Mouse (Mus musculus) midbrain, embryonic 13.5 days (tissue): ENCODE results near the gene Med15. TPM values are rescaled to one million over a fixed set of nuclear protein-coding genes. Genes with fewer than 3 reads are reported as not detected.
"Not testable (repeated sequence)": the region's sequence is repeated elsewhere in the genome, so short reads cannot be mapped to it uniquely, and the experiment has no call there.

Source experiments
- ATAC-seq: fragments of 200-750 bp; cut with Nextera tagmentation; 2 replicates; pipeline ENCODE4 v1.8.0; 2017; ENCODE audit warnings: mild to moderate bottlenecking, moderate TSS enrichment, moderate library complexity
- H3K27ac ChIP-seq: fragments of 300-500 bp; sonication (generic); 2 replicates; pipeline ENCODE4 v1.5.1; 2015; ENCODE audit warnings: inconsistent platforms, mild to moderate bottlenecking, moderate library complexity
- H3K27me3 ChIP-seq: fragments of 300-500 bp; sonication (generic); 2 replicates; pipeline ENCODE4 v1.6.1; 2015; ENCODE audit warnings: mild to moderate bottlenecking, inconsistent platforms
- H3K36me3 ChIP-seq: fragments of 300-500 bp; sonication (generic); 2 replicates; pipeline ENCODE4 v1.6.1; 2015; ENCODE audit warnings: mild to moderate bottlenecking, inconsistent platforms
- H3K4me1 ChIP-seq: fragments of 300-500 bp; sonication (generic); replicated peaks from 2 replicates; pipeline ENCODE4 v1.6.1; 2015; ENCODE audit warnings: inconsistent platforms
- H3K4me2 ChIP-seq: fragments of 300-500 bp; sonication (generic); replicated peaks from 2 replicates; pipeline ENCODE4 v1.6.1; 2015; ENCODE audit warnings: moderate library complexity, mild to moderate bottlenecking, inconsistent platforms
- H3K4me3 ChIP-seq: fragments of 300-500 bp; sonication (generic); replicated peaks from 2 replicates; pipeline ENCODE4 v1.5.1; 2015; ENCODE audit warnings: mild to moderate bottlenecking, inconsistent platforms
- H3K9ac ChIP-seq: fragments of 300-500 bp; sonication (generic); replicated peaks from 2 replicates; pipeline ENCODE4 v1.6.1; 2015; ENCODE audit warnings: mild to moderate bottlenecking, inconsistent platforms
- H3K9me3 ChIP-seq: fragments of 300-500 bp; sonication (generic); 2 replicates; pipeline ENCODE4 v1.6.1; 2016; ENCODE audit warnings: mild to moderate bottlenecking, inconsistent platforms
- WGBS: fragments of 180-500 bp; shearing (Covaris S2); methylation state at CpG from one replicate; pipeline ENCODE4 v1.1.7; 2015; 5-methylcytosine and 5-hydroxymethylcytosine counted together
- polyA plus RNA-seq: library from polyadenylated mRNA; unstranded; fragments of >200 nt; fragmentation: Nextera tagmentation; extraction: Ambion mirVana; gene quantifications from 2 replicates; pipeline ENCODE4 v1.2.1, GENCODE M21; 2015

Gene Med15
- polyA plus RNA-seq, 1 experiment from 2014 or later, result 47.7 TPM

DNA sequence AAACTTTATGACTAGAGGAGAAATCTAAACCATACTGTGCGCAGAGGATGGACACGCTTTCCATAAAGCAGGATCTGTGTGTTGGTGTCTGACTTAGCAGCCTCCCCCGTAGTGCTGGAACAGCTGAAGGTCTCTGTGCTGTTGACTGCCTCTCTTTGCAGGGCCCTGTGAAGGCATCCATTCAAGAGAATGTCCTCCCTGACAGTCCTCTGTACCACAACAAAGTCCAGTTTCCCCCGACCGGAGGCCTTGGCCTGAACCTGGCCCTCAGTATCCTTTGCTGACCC lies 106.5 kb downstream of the Med15 start:
- no peak overlapping the region for H3K9ac ChIP-seq
- ATAC-seq, result no peak
- H3K4me1 ChIP-seq, result no peaks in the 10 kb centered on the region
- no peak overlapping the region for H3K4me3 ChIP-seq
- H3K27me3 ChIP-seq, result no peaks in the 10 kb centered on the region
- no peak overlapping the region for H3K4me2 ChIP-seq
- peaks cover 87% of the 10 kb centered on the region for H3K36me3 ChIP-seq
- H3K27ac ChIP-seq, result no peak overlapping the region
- no peaks in the 10 kb centered on the region for H3K9me3 ChIP-seq
- 95% methylated on average over 5 of the region's 5 CpGs for WGBS

DNA sequence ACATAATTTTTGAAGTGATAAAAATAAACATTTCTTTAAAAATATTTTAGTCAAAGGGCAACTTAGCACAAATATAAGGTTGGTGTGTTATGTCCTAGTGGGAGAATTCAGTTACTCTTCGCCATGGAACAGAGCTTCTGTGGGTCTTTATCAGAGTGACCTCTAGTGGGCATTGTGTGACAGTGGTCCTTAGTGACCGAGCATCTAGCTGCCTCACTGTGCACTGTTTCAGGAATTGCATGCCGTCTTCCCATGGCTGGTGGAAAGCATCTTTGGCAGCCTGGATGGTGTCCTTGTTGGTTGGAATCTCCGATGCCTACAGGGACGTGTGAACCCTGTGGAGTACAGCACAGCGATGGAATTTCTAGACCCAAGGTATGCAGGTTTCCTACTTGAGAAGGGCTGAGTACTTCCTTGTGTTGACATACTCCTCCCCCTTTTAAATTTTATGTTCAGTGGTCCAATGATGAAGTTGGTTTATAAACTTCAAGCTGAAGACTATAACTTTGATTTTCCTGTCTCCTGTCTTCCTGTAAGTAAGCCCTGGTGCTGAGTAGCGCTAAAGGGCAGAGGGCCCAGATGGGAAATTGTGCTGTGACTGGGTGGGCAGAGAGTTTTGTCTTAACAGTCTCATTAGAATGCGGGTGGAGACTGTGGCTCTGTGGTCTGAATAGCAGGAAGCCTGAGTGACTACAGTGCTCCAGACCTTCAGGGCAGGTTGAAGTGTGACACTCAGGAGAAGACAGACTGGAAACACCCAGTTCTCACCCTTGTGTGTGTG lies 107.0 kb downstream of the Med15 start:
- H3K36me3 ChIP-seq, result peaks cover 83% of the 10 kb centered on the region
- H3K27ac ChIP-seq, result no peak overlapping the region
- H3K4me1 ChIP-seq, result peaks cover 2% of the 10 kb centered on the region
- 0 out of 2 replicates have a peak, but pooled peaks have one; percentile 58 for ATAC-seq
- WGBS, result 71% methylated on average over 8 of the region's 8 CpGs
- H3K9me3 ChIP-seq, result no peaks in the 10 kb centered on the region
- no peak overlapping the region for H3K4me2 ChIP-seq
- no peak overlapping the region for H3K9ac ChIP-seq
- no peaks in the 10 kb centered on the region for H3K27me3 ChIP-seq
- H3K4me3 ChIP-seq, result no peak overlapping the region

DNA sequence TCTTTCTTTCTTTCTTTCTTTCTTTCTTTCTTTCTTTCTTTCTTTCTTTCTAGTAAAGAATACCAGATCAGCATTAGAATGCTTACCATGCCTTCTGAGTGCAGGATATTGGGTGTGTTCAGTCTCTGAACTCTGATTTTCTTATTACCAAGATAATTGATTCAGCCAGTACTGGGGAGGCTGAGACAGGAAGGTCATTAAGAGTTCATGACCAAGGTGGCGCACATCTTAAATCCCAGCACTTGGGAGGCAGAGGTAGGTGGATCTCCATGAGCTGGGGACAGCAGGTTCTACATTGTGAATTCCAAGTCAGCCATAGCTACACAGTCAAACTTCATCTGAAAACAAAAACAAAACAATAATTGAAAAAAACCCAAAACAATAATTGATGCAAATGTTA lies 110.8 kb downstream of the Med15 start:
- 96% methylated on average over 1 of the region's 1 CpGs for WGBS
- peaks cover 12% of the 10 kb centered on the region for H3K4me1 ChIP-seq
- no peak for ATAC-seq
- no peak overlapping the region for H3K27ac ChIP-seq
- H3K36me3 ChIP-seq, result peaks cover 46% of the 10 kb centered on the region
- H3K9me3 ChIP-seq, result no peaks in the 10 kb centered on the region
- 0 out of 2 replicates have a peak, but pooled peaks cover 2% of the 10 kb centered on the region for H3K27me3 ChIP-seq
- H3K4me2 ChIP-seq, result no peak overlapping the region
- H3K9ac ChIP-seq, result no peak overlapping the region
- H3K4me3 ChIP-seq, result no peak overlapping the region

DNA sequence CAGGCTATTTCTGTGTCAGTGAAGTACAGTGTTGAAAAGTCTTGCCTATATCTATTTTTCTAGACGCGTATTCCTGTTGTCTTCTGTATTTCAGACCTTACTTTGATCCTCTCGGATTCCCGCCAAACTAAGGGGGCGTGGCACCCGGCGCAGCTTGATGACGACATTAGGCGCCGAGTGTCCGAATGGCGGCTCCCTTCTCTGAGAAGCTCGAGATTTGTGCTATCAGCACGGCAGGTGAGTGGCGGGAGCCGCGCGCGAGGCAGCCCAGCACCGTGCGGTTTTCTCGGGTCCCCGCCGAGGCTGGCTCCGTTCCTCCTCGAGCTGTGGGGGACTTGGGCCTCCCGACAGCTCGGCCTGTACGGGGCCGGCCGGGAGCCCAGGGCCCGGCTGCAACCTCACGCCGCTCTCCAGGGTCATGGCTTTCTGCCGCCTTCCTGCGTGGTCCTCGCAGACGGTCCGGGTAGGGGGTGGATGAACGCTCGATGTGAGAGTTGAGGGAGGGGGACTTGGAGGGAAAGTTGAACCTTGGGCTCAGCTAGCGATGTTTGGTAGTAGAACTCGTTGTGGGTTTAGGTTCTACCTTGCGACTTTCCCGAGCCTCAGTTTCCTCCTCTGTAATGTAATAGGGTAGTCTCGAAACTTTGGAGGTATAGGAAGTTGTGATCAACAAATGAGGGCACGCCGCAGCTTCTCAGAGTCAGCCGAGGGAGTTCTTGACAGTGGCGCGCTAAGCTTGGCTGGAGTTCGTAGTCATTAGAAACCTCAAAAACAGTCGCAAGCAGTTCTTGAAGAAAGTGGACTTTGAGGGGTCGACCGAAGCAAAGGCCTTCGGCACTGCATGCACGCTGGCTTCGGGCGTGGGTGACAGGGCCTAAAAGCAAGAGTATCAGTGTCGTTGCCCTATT lies 113.2 kb downstream of the Med15 start, which contains the start of gene Smpd4:
Gene Smpd4, plus strand, starts transcription at position 157 of the 908 bp plus-strand sequence.
- WGBS, result 3% methylated on average over 60 of the region's 60 CpGs
- H3K4me3 ChIP-seq, result peak within 1 kb of the TSS; percentile 92
- H3K36me3 ChIP-seq, result peaks cover 28% of the 10 kb centered on the region
- H3K9ac ChIP-seq, result peak within 1 kb of the TSS; percentile 89
- peak within 1 kb of the TSS; percentile 10; the same call in 1 of the 2 replicates for H3K27ac ChIP-seq
- no peaks in the 10 kb centered on the region for H3K9me3 ChIP-seq
- H3K27me3 ChIP-seq, result 0 out of 2 replicates have a peak, but pooled peaks cover 2% of the 10 kb centered on the region
- ATAC-seq, result peak; percentile 87
- peak within 1 kb of the TSS; percentile 82 for H3K4me2 ChIP-seq
- peaks cover 12% of the 10 kb centered on the region for H3K4me1 ChIP-seq

DNA sequence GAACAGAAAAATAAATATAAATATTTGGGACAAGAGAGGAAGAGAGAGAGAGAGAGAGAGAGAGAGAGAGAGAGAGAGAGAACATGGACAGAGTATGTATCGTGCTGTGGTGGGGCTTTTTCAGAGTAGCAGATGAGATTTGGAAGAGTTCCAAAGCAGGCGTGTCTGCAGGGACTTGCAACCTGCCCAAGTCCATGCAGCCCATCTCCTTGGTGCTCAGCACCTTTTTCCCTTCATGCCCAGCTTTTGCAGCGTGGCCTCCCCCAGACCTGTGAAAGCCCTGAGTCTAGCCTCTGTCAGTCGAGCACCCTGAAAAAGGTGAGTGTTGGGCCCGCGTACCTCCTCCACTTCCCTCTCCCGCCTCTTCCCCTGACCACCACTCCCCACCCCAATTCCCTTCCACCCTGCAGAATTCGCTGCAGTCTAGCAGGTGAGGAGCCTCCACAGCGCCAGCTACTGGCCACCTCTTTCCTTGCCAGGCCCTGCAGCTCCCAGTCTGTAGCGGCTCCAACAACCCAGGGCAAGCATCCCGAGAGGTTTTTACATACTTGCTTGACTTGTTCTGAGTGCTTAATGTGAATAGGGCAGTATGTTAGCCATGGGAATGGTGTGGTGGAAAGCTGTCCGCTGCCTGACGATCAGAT lies 114.6 kb downstream of the Med15 start:
- Histone ChIP-seq H3K4me2 (no peak overlapping the region), H3K36me3 (peaks cover 17% of the 10 kb centered on the region), H3K9ac (no peak overlapping the region; the same call in 1 of the 2 replicates), H3K4me3 (no peak overlapping the region), H3K9me3 (no peaks in the 10 kb centered on the region), H3K27ac (no peak overlapping the region), H3K4me1 (peaks cover 12% of the 10 kb centered on the region), H3K27me3 (0 out of 2 replicates have a peak, but pooled peaks cover 2% of the 10 kb centered on the region)
- ATAC-seq, result no peak
- 20% methylated on average over 13 of the region's 13 CpGs for WGBS

DNA sequence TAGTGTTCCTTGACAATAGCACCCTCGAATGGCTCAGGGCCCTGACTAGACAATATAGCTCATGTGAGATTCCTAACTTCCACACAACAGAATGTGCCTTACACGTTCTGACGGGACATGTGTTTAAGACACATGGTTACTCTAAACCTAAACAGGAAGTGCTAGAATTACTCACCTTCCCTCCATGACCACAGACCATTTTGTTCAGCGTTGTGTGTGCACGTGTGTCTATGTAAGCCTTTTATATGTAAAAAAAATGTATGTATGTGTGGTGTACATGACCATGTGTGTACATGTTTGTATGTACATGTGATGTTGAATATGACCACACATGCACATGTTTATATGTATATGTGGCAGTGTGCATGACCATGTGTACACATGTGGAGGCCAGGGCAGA lies 116.5 kb downstream of the Med15 start:
- Histone ChIP-seq H3K4me3 (no peak overlapping the region), H3K4me1 (peaks cover 12% of the 10 kb centered on the region), H3K36me3 (peaks cover under 1% of the 10 kb centered on the region; the same call in 1 of the 2 replicates), H3K27me3 (0 out of 2 replicates have a peak, but pooled peaks cover 2% of the 10 kb centered on the region), H3K9me3 (no peaks in the 10 kb centered on the region), H3K9ac (no peak overlapping the region), H3K27ac (no peak overlapping the region), H3K4me2 (no peak overlapping the region)
- no peak for ATAC-seq
- 94% methylated on average over 5 of the region's 5 CpGs for WGBS

DNA sequence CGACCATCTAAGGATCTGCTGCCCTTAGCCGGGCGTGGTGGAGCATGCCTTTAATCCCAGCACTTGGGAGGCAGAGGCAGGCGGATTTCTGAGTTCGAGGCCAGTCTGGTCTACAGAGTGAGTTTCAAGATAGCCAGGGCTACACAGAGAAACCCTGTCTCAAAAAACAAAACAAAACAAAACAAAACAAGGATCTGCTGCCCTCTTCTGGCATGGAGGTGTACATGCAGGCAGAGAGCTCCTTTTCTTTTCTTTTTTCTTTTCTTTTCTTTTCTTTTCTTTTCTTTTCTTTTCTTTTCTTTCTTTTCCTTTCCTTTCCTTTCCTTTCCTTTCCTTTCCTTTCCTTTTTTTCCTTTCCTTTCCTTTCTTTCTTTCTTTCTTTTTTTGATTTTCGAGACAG lies 118.0 kb downstream of the Med15 start:
- H3K4me1 ChIP-seq, H3K4me2 ChIP-seq, H3K4me3 ChIP-seq, H3K27me3 ChIP-seq, H3K36me3 ChIP-seq, H3K9ac ChIP-seq, H3K27ac ChIP-seq, H3K9me3 ChIP-seq, ATAC-seq: not testable (repeated sequence)
- 94% methylated on average over 6 of the region's 6 CpGs for WGBS

DNA sequence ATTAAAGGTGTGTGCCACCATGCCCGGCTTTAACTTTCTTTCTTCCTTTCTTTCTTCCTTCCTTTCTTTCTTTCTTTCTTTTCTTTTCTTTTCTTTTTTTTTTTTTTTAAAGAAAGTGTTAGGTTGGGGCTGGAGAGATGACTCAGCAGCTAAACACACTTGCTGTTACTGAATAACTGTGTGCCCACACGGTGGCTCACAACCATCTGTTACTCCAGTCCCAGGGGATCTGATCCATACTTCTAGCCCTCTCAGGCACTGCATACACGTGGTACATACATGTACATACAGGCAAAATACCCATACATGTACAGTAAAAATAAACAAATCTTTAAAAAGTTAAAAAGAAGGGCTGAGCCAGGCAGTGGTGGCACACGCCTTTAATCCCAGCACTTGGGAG lies 121.3 kb downstream of the Med15 start:
- Histone ChIP-seq H3K36me3 (no peaks in the 10 kb centered on the region), H3K9ac (no peak overlapping the region), H3K4me3 (no peak overlapping the region), H3K4me2 (no peak overlapping the region), H3K4me1 (no peaks in the 10 kb centered on the region), H3K27ac (no peak overlapping the region), H3K9me3 (no peaks in the 10 kb centered on the region), H3K27me3 (no peaks in the 10 kb centered on the region)
- no peak for ATAC-seq
- WGBS, result 81% methylated on average over 4 of the region's 4 CpGs

DNA sequence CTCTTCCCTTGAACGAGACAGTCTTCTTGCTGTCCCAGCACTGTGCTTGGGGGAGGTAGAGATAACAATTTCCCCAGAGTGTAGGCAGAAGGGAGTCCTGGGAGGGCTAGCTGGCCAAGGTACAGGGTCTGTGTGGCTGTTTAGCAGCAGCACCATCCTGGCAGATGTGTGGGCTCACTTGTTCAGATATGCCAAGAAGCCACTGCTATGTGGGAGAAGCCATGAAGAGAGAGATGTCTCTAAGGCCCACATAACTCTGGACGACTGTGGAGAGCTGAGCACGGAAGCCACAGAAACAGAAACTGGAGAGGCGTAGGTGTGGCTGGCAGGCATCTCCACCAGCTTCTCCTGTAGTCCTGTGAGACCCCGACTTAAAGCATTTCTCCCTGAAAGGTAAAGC lies 127.0 kb downstream of the Med15 start:
- H3K27me3 ChIP-seq, result no peaks in the 10 kb centered on the region
- ATAC-seq, result no peak
- WGBS, result 80% methylated on average over 5 of the region's 5 CpGs
- no peaks in the 10 kb centered on the region for H3K9me3 ChIP-seq
- H3K36me3 ChIP-seq, result no peaks in the 10 kb centered on the region
- H3K4me2 ChIP-seq, result no peak overlapping the region
- no peaks in the 10 kb centered on the region for H3K4me1 ChIP-seq
- H3K4me3 ChIP-seq, result no peak overlapping the region
- H3K9ac ChIP-seq, result no peak overlapping the region
- H3K27ac ChIP-seq, result no peak overlapping the region

DNA sequence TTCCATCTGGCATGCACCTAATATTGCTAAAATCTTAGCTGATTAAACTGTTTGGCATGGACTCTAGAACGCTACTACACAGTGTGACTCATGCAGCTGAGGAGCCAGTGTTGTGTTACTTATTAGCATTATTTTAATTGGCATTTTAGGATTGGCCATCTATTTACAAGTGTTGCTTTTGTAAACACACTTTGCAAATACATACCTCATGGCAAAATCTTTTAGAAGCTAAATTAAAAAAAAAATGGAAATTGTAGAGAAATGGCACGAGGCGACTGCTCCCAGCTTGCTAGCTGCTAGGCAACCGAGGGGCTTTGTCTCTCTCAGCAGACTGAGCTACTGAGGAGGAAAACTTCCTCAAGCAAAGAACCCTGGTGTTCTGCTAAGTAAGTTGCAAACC lies 127.8 kb downstream of the Med15 start:
- no peak for ATAC-seq
- no peak overlapping the region for H3K27ac ChIP-seq
- WGBS, result 61% methylated on average over 4 of the region's 4 CpGs

More for the DNA sequence above, 127.8 kb downstream of the Med15 start:
- Histone ChIP-seq H3K4me2 (no peak overlapping the region), H3K9me3 (no peaks in the 10 kb centered on the region), H3K9ac (no peak overlapping the region), H3K4me3 (no peak overlapping the region), H3K36me3 (no peaks in the 10 kb centered on the region), H3K27me3 (no peaks in the 10 kb centered on the region), H3K4me1 (no peaks in the 10 kb centered on the region)
